Mouse (Mus musculus) cortical plate, adult 2 months (tissue): ENCODE measurements at regions not wholly inside any gene's neighbourhood (a gene's known extent, or its start where the extent isn't known, plus 50 kb on each side); places are given as distances from the start of the nearest gene placed in this dataset.

Experiments
- CTCF ChIP-seq: fragments of 200-500 bp; IDR thresholded peaks from 2 replicates; pipeline ENCODE4 v1.5.1; 2011; ENCODE audit warnings: mild to moderate bottlenecking, control low read depth, low read length; ENCODE audit not compliant: insufficient read depth; ENCODE audit errors: extremely low read depth
- POLR2A ChIP-seq: fragments of 200-500 bp; IDR thresholded peaks from 2 replicates; pipeline ENCODE4 v1.6.1; 2011; ENCODE audit warnings: mild to moderate bottlenecking, low read length, control low read depth; ENCODE audit not compliant: insufficient read depth; ENCODE audit errors: extremely low read depth

- TF ChIP-seq POLR2A (no peak), CTCF (no peak)
Measured at GRCm38 (mm10) chr13:51231586-51231985, 60.8 kb downstream of the Nxnl2 start.
